In genomic region chr10:80897861-80898510, GRCm38 (mm10) we compare ENCODE assay signal across 8 mouse cellular contexts. TPM values are rescaled to one million over a fixed set of nuclear protein-coding genes. Genes with fewer than 3 reads are reported as not detected.
DNase-seq lines count a peak whose midpoint lies in the region; ATAC-seq and TF ChIP-seq lines count a peak whose summit lies in the region.

No protein-coding gene starts in this region.

- H3K4me2 ChIP-seq in CH12.LX (ENCODE audit: insufficient read depth, low read depth, poor library complexity, severe bottlenecking) = no peak overlapping the region
- H3K4me2 ChIP-seq in embryonic facial prominence, embryonic 13.5 days = peak overlapping the region; percentile 30

- 0 out of 2 replicates have a peak, but pooled peaks have one; percentile 27 for TF ChIP-seq POLR2A in CH12.LX (IDR thresholded peaks at IDR 0.05; ENCODE audit: low read depth, low read length)

- TF ChIP-seq CTCF in CH12.LX (conservative IDR thresholded peaks at IDR 0.05 in 1 of 2, IDR thresholded peaks at IDR 0.05 in 1 of 2; ENCODE audit: low read depth in 2 of 2, low read length in 2 of 2) = no peak

- no peak overlapping the region for H3K27ac ChIP-seq in CH12.LX (ENCODE audit: insufficient read depth, low read depth)
- H3K27ac ChIP-seq in embryonic facial prominence, embryonic 13.5 days = no peak overlapping the region

- H3K36me3 ChIP-seq in CH12.LX (replicated peaks in 1 of 2; ENCODE audit: control insufficient read depth in 1 of 2, insufficient read depth in 1 of 2, low read length in 1 of 2) = peaks cover 23 to 50% of the 10 kb centered on the region in 2 experiments
- peaks cover 34% of the 10 kb centered on the region for H3K36me3 ChIP-seq in embryonic facial prominence, embryonic 13.5 days

- no peak overlapping the region for H3K4me3 ChIP-seq in CH12.LX (replicated peaks in 1 of 3; ENCODE audit: low read depth in 2 of 3, low read length in 2 of 3, poor library complexity in 1 of 3)
- peak overlapping the region; percentile 5; the same call in 1 of the 2 replicates for H3K4me3 ChIP-seq in embryonic facial prominence, embryonic 13.5 days

- intact Hi-C loops in left cerebral cortex, postnatal 14 days (cut with DNase I) = no loop called here

- no peaks in the 10 kb centered on the region for H3K27me3 ChIP-seq in CH12.LX (replicated peaks)
- H3K27me3 ChIP-seq in embryonic facial prominence, embryonic 13.5 days = no peaks in the 10 kb centered on the region

- TF ChIP-seq EP300 in CH12.LX (IDR thresholded peaks at IDR 0.05; ENCODE audit: low read length) = no peak

- dilution Hi-C loops in CH12.LX (cut with MboI; ENCODE audit: extremely low pct_ligation_motif_present, extremely low pct_unique_long_range_greater_than_20kb, low sequenced_read_pairs) = no loop called here

- DNase-seq in frontal cortex, postnatal 10 days (ENCODE audit: low spot score in 2 of 2) = no peak
- DNase-seq in CH12.LX (ENCODE audit: extremely low read depth) = no peak
- DNase-seq in left cerebral cortex, postnatal 14 days (ENCODE audit: low spot score in 2 of 2) = peak; percentile 64 to 70
- peak; percentile 62 for DNase-seq in telencephalon, adult 2 months (ENCODE audit: low read depth, low spot score)
- DNase-seq in urinary bladder, postnatal 14 days (ENCODE audit: low spot score) = no peak
- DNase-seq in testis, postnatal 14 days (ENCODE audit: low spot score) = no peak

- TF ChIP-seq RAD21 in CH12.LX (IDR thresholded peaks at IDR 0.05; ENCODE audit: low read depth, low read length) = no peak

- peaks cover 10% of the 10 kb centered on the region; the same call in 1 of the 2 replicates for H3K79me2 ChIP-seq in CH12.LX (replicated peaks; ENCODE audit: control insufficient read depth, extremely low read depth, insufficient read depth, poor library complexity, severe bottlenecking)

- peak; percentile 50 for ATAC-seq in frontal cortex, adult (ENCODE audit: low TSS enrichment)
- no peak for ATAC-seq in embryonic facial prominence, embryonic 13.5 days (ENCODE audit: insufficient number of reproducible peaks, insufficient read depth, low FRiP score, low TSS enrichment, low read depth)

- peaks cover 2% of the 10 kb centered on the region for H3K9me3 ChIP-seq in CH12.LX (replicated peaks; ENCODE audit: low read length)
- H3K9me3 ChIP-seq in embryonic facial prominence, embryonic 13.5 days = no peaks in the 10 kb centered on the region

- no peak overlapping the region for H3K9ac ChIP-seq in CH12.LX (ENCODE audit: insufficient read depth, low read depth)
- peak overlapping the region; percentile 49 for H3K9ac ChIP-seq in embryonic facial prominence, embryonic 13.5 days

- in situ Hi-C loops in CH12.LX (cut with MboI; ENCODE audit: low pct_ligation_motif_present, low pct_unique_long_range_greater_than_20kb, low sequenced_read_pairs) = no loop called here

- peaks cover 8 to 21% of the 10 kb centered on the region in 2 experiments; a peak in 3 of 4 replicates for H3K4me1 ChIP-seq in CH12.LX (ENCODE audit: control insufficient read depth in 1 of 2, insufficient read depth in 2 of 2)
- peaks cover 16% of the 10 kb centered on the region for H3K4me1 ChIP-seq in embryonic facial prominence, embryonic 13.5 days

- WGBS in embryonic facial prominence, embryonic 13.5 days = 39% methylated on average over 41 of the region's 41 CpGs

TF ChIP-seq in CH12.LX, 34 proteins besides CTCF, POLR2A, EP300 and RAD21:
- TF ChIP-seq ELF1 (IDR thresholded peaks at IDR 0.05; ENCODE audit: low read depth, low read length) (no peak), UBTF (IDR thresholded peaks at IDR 0.05; ENCODE audit: low read depth, low read length) (no peak), E2F4 (IDR thresholded peaks at IDR 0.05; ENCODE audit: insufficient replicate concordance, low read depth, low read length) (no peak), MEF2A (IDR thresholded peaks at IDR 0.05; ENCODE audit: borderline replicate concordance, low read depth, low read length) (no peak), MAX (IDR thresholded peaks at IDR 0.05; ENCODE audit: low read length) (no peak), NRF1 (IDR thresholded peaks at IDR 0.05; ENCODE audit: low read depth, low read length) (no peak), RCOR1 (conservative IDR thresholded peaks at IDR 0.05; ENCODE audit: low read depth, low read length) (no peak), BHLHE40 (IDR thresholded peaks at IDR 0.05; ENCODE audit: low read depth, low read length) (no peak)

RNA-seq across cellular contexts. Expression of gene Timm13, which starts 2.8 kb away (rescaled TPM):
- 279 and 313 TPM in 2 replicates for total RNA-seq in CH12.LX (2012; rRNA removed)
- total RNA-seq in CH12.LX (2014; rRNA removed) = 137 and 139 TPM in 2 replicates
- 292 and 344 TPM in 2 replicates for polyA plus RNA-seq in CH12.LX (2012; ENCODE audit: insufficient read length, low read depth)
- 317 and 358 TPM in 2 replicates for polyA plus RNA-seq in embryonic facial prominence, embryonic 13.5 days (2015; fragmentation: Nextera tagmentation; extraction: Ambion mirVana)
- 100 to 1,000 TPM; 145 to 157 TPM for total RNA-seq in left cerebral cortex, postnatal 14 days (2021)

RNA-seq across cellular contexts. Expression of gene Lmnb2, which starts 20.1 kb away (rescaled TPM):
- total RNA-seq in CH12.LX (2012; rRNA removed) (23.6 and 25.8 TPM in 2 replicates), CH12.LX (2014; rRNA removed) (22.2 and 23.7 TPM in 2 replicates)
- polyA plus RNA-seq in CH12.LX (2012; ENCODE audit: insufficient read length, low read depth) = 20.7 and 23.6 TPM in 2 replicates
- polyA plus RNA-seq in embryonic facial prominence, embryonic 13.5 days (2015; fragmentation: Nextera tagmentation; extraction: Ambion mirVana) = 51.5 and 63.4 TPM in 2 replicates
- total RNA-seq in left cerebral cortex, postnatal 14 days (2021) = 10 to 100 TPM; 19.7 to 20.1 TPM

RNA-seq across cellular contexts. Expression of gene Tmprss9, which starts 26.3 kb away (rescaled TPM):
- total RNA-seq in CH12.LX (2012; rRNA removed) (0.04 TPM in 1 of 2 replicates, not detected in the other), CH12.LX (2014; rRNA removed) (not detected in 2 replicates)
- polyA plus RNA-seq in CH12.LX (2012; ENCODE audit: insufficient read length, low read depth) = 0.07 TPM in 1 of 2 replicates, not detected in the other
- polyA plus RNA-seq in embryonic facial prominence, embryonic 13.5 days (2015; fragmentation: Nextera tagmentation; extraction: Ambion mirVana) = not detected in 2 replicates
- total RNA-seq in left cerebral cortex, postnatal 14 days (2021) = under 1 TPM; 0.13 to 0.18 TPM

RNA-seq across cellular contexts. Expression of gene Gadd45b, which starts 31.9 kb away (rescaled TPM):
- total RNA-seq in CH12.LX (2012; rRNA removed) = 36.2 and 52.5 TPM in 2 replicates
- total RNA-seq in CH12.LX (2014; rRNA removed) = 19.3 and 24.4 TPM in 2 replicates
- 14.9 and 16.4 TPM in 2 replicates for polyA plus RNA-seq in CH12.LX (2012; ENCODE audit: insufficient read length, low read depth)
- 29.0 and 29.9 TPM in 2 replicates for polyA plus RNA-seq in embryonic facial prominence, embryonic 13.5 days (2015; fragmentation: Nextera tagmentation; extraction: Ambion mirVana)
- total RNA-seq in left cerebral cortex, postnatal 14 days (2021) = 10 to 100 TPM; 11.9 to 12.5 TPM

RNA-seq across cellular contexts. Expression of gene Sppl2b, which starts 42.9 kb away (rescaled TPM):
- total RNA-seq in CH12.LX (2012; rRNA removed) = 19.0 and 23.7 TPM in 2 replicates
- total RNA-seq in CH12.LX (2014; rRNA removed) = 12.3 and 13.8 TPM in 2 replicates
- 24.1 and 30.0 TPM in 2 replicates for polyA plus RNA-seq in CH12.LX (2012; ENCODE audit: insufficient read length, low read depth)
- 49.3 and 54.5 TPM in 2 replicates for polyA plus RNA-seq in embryonic facial prominence, embryonic 13.5 days (2015; fragmentation: Nextera tagmentation; extraction: Ambion mirVana)
- total RNA-seq in left cerebral cortex, postnatal 14 days (2021) = 10 to 100 TPM; 81.8 to 89.3 TPM

Comparison
In these comparisons a context has a peak if more than half of its experiments do, and no peak if none do; other contexts are left out.
1. DNase-seq: peak in left cerebral cortex, postnatal 14 days (2 of 2) and telencephalon, adult 2 months (single experiment); none in frontal cortex, postnatal 10 days (0 of 2), CH12.LX (single experiment), urinary bladder, postnatal 14 days (single experiment) and testis, postnatal 14 days (single experiment).